Mouse (Mus musculus) Patski (cell line): ENCODE results near the gene Taldo1. TPM values are rescaled to one million over a fixed set of nuclear protein-coding genes. Genes with fewer than 3 reads are reported as not detected.
A peak's percentile ranks its signal among the peaks of the same experiment; 100 is the strongest.
"Not testable (repeated sequence)": the region's sequence is repeated elsewhere in the genome, so short reads cannot be mapped to it uniquely, and the experiment has no call there.

ENCODE experiments used
- ATAC-seq: fragments of 100-300 bp; one replicate; pipeline ENCODE4 v1.8.0; 2021
- CTCF ChIA-PET: fragments of 350-600 bp; sonication (Branson Sonifier 250); formaldehyde crosslinking; loops from one replicate; lab custom pipeline; 2022; ENCODE audit warnings: inconsistent platforms; lab: Charles Lee
- POLR2A ChIA-PET: fragments of 350-600 bp; sonication (Branson Sonifier 250); formaldehyde crosslinking; loops from one replicate; lab custom pipeline; 2022; ENCODE audit warnings: antibody characterized with exemption, inconsistent platforms; lab: Charles Lee
- DNase-seq: peaks from one replicate; pipeline ENCODE4 v3.0.0-alpha.2; 2011; ENCODE audit warnings: low read depth, low spot score
- H3K27me3 ChIP-seq: fragments of 371-371 bp; one replicate; pipeline ENCODE4 v1.5.1; 2021
- CTCF ChIP-seq: fragments of 100-300 bp; IDR thresholded peaks from one replicate; pipeline ENCODE4 v1.5.1; 2021
- in situ Hi-C: fragments of 300-500 bp; cut with MboI; formaldehyde crosslinking; loops from 3 replicates; pipeline ENCODE4 v1.11.1; 2018; ENCODE audit warnings: low pct_unique_long_range_greater_than_20kb, mixed read lengths
- polyA plus RNA-seq: library from polyadenylated mRNA; unstranded; gene quantifications from one replicate; pipeline ENCODE4 v1.2.3, GENCODE M21; 2021

The Taldo1 gene
- polyA plus RNA-seq, 1 experiment from 2014 or later: 512 TPM

GRCm38 (mm10) chr7:141395348-141395747 is 3.3 kb downstream of the Taldo1 start:
- ChIA-PET CTCF (interaction anchor here (0.7 to 4.6 kb wide), 16 partner anchors 8 to 88 kb away, joined by 3 to 19 read pairs (median 7); partner anchors contain the start of genes Deaf1, Eps8l2 and Tmem80), POLR2A (interaction anchor here (0.8 to 1.5 kb wide), 2 partner anchors 13 to 57 kb away, joined by 3 to 6 read pairs; partner anchors contain the start of gene Eps8l2)
- no peak for ATAC-seq
- no peak for DNase-seq
- in situ Hi-C loops: no loop called here
- no peaks in the 10 kb centered on the region for H3K27me3 ChIP-seq
- no peak for TF ChIP-seq CTCF

DNA sequence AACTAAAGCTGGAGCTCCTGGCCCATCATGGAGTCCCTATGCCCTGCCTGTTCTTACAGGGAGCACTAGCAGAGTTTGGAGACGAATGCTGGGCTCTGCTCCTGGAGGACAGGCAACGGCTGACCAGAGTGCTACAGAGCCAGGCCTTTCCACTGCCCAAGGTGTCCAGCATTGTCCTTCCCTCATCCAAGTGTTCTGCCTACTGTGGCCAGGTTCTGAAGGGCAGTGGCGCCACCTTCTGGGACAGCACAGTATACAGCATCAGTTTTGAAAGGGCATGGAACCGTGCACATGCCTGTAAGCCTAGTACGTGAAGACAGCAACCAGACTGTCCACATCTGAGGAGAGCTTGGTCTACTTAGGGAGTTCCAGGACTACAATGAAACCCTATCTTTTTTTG is 11.3 kb downstream of the Taldo1 start:
- CTCF ChIA-PET: interaction anchor here (1.0 to 1.9 kb wide), 4 partner anchors 9 to 122 kb away, joined by 3 to 7 read pairs (median 5); partner anchors contain the start of gene Taldo1
- no peaks in the 10 kb centered on the region for H3K27me3 ChIP-seq
- POLR2A ChIA-PET: no interaction called here
- TF ChIP-seq CTCF: peak; percentile 90
- in situ Hi-C loops: no loop called here
- DNase-seq (peak; percentile 22), ATAC-seq (peak; percentile 82)

- H3K27me3 ChIP-seq: no peaks in the 10 kb centered on the region
- ChIA-PET CTCF (interaction anchor here (1.0 to 1.1 kb wide), 2 partner anchors 11 to 120 kb away, joined by 3 read pairs; no protein-coding TSS in a partner anchor), POLR2A (interaction anchor here (0.6 kb wide), 1 partner anchor 12 kb away, joined by 4 read pairs; no protein-coding TSS in a partner anchor)
- in situ Hi-C loops: no loop called here
- TF ChIP-seq CTCF: no peak
- ATAC-seq (no peak), DNase-seq (no peak)
These were observed 13.5 kb downstream of the Taldo1 start for GRCm38 (mm10) chr7:141405466-141405865.

DNA sequence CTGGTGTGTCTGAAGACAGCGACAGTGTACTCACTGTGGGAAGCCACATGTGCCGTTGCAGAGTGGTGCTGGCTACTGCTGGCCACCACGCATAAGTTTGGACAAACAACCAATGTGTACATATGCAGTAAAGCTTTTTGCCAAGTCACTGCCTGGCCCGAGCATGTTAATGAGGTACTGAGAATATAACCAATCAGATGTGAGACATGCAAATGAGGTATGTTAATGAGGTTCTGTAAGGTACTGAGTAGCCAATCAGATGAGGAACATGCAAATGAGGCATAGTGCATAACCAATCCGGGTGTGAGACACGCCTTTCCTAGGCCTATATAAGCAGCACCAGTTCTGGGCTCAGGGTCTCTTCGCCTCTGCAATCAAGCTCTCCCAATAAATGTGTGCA is 15.7 kb downstream of the Taldo1 start:
- H3K27me3 ChIP-seq, in situ Hi-C loops, DNase-seq, ATAC-seq: not testable (repeated sequence)
- ChIA-PET CTCF (interaction anchor here (1.1 to 1.7 kb wide), 2 partner anchors 41 to 118 kb away, joined by 3 to 5 read pairs; no protein-coding TSS in a partner anchor), POLR2A (interaction anchor here (0.7 to 1.0 kb wide), 3 partner anchors 13 to 287 kb away, joined by 5 to 6 read pairs (median 5); no protein-coding TSS in a partner anchor)

DNA sequence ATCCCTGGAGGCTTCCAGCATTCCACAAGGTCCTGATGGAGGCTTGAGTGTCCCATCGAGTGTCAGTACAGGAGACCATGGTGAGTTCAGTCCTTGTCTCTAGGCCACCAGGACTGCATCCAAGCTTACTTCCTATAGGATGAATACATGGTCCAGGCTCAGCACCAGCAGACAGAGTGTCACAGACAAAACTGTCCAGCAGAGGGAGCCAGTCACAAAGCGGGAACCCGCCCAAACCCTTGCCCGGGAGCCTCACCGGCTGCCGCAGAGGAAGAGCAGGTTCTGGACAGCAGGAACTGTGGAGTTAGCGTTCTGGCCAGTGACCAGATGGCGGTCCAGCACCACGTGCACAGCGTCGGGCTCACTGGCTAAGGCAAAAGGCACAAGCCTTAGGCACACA is 16.8 kb downstream of the Taldo1 start:
- peak; percentile 41 for ATAC-seq
- ChIA-PET CTCF (interaction anchor here (0.8 to 2.2 kb wide), 8 partner anchors 14 to 117 kb away, joined by 3 to 10 read pairs (median 5); partner anchors contain the start of genes Slc25a22 and Taldo1), POLR2A (interaction anchor here (0.6 to 1.4 kb wide), 6 partner anchors 14 to 444 kb away, joined by 3 to 6 read pairs (median 4); partner anchors contain the start of gene Slc25a22)
- no peaks in the 10 kb centered on the region for H3K27me3 ChIP-seq
- no peak for TF ChIP-seq CTCF
- DNase-seq: peak; percentile 41
- in situ Hi-C loops: no loop called here

DNA sequence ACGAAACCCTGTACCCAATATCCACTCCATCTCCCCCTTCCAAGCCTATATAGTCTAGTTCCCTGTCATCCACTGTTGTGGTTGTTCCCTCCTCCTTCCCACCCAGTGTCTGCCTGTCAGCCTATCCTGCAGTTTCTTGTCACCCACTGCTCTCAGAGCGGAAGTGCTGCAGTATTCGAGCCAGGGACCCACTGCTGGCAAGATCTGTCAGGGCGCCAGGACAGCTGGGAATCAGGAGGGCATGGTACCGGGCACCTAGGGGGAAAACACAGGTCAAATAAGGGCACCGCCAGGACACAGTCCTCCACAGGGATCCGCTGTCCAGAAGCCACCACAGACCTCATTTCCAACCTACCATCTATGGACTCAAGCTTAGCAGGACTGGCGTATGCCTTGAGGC is 18.6 kb downstream of the Taldo1 start:
- in situ Hi-C loops: loop anchor here (5.0 kb wide), 2 partner anchors 42 to 117 kb away; no protein-coding TSS in a partner anchor
- DNase-seq (no peak), ATAC-seq (no peak)
- no peaks in the 10 kb centered on the region for H3K27me3 ChIP-seq
- TF ChIP-seq CTCF: no peak
- CTCF ChIA-PET: interaction anchor here (2.2 to 2.9 kb wide), 2 partner anchors 28 to 29 kb away, joined by 10 to 13 read pairs; partner anchors contain the start of gene Slc25a22
- POLR2A ChIA-PET: no interaction called here

DNA sequence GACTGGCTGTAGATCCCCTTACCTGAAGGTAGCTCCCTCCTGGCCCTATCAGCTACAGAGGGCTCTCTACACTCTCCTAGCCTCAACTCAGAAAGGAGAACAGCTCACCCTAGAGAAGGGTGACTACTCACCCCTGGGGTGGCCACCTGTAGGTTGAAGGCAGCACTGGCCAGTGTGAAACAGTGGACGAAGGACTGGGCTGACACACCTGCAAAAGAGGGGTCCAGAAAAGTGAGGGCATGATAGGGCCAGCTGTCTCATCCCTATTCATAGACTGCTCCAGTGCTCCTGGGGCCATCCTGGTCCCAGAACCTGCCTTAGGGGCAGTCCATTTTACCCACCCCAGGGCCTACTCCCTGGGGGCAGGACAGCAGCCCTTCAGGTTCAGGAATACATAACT is 19.7 kb downstream of the Taldo1 start:
- POLR2A ChIA-PET: no interaction called here
- no peaks in the 10 kb centered on the region for H3K27me3 ChIP-seq
- DNase-seq (no peak), ATAC-seq (no peak)
- in situ Hi-C loops: loop anchor here (5.0 kb wide), 2 partner anchors 41 to 116 kb away; no protein-coding TSS in a partner anchor
- TF ChIP-seq CTCF: no peak
- CTCF ChIA-PET: interaction anchor here (1.0 to 2.9 kb wide), 4 partner anchors 26 to 65 kb away, joined by 3 to 13 read pairs (median 8); partner anchors contain the start of gene Slc25a22

DNA sequence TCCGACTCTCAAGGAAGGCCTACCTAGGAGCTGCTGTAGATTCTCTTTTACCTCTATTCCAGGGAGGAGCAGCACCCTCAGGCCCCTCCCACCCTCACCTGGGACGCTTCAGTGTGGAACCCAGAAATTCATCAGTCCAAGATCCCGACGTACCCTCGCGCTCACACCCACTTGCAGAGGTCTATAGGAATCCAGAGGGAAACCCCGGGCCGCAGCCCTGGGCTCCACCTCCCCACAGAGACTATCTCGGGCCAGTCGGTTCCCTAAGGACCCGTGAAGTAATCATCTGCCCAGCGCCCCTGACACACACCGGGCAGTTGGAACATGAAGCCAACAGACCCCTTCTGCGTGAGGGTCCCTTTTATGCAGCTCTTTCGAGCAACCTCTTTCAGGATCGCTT is 21.3 kb downstream of the Taldo1 start:
- no peak for TF ChIP-seq CTCF
- ChIA-PET CTCF (interaction anchor here (1.3 to 2.9 kb wide), 4 partner anchors 21 to 29 kb away, joined by 3 to 13 read pairs (median 8); partner anchors contain the start of gene Slc25a22), POLR2A (interaction anchor here (0.8 to 1.9 kb wide), 3 partner anchors 23 to 55 kb away, joined by 3 to 4 read pairs (median 4); partner anchors contain the start of gene Slc25a22)
- DNase-seq (no peak), ATAC-seq (no peak)
- no peaks in the 10 kb centered on the region for H3K27me3 ChIP-seq
- in situ Hi-C loops: loop anchor here (5.0 kb wide), 2 partner anchors 39 to 114 kb away; no protein-coding TSS in a partner anchor

- ATAC-seq (peak; percentile 85), DNase-seq (peak; percentile 87)
- POLR2A ChIA-PET: interaction anchor here (0.7 to 1.9 kb wide), 5 partner anchors 22 to 62 kb away, joined by 3 to 4 read pairs (median 3); partner anchors contain the start of gene Slc25a22
- no peak for TF ChIP-seq CTCF
- H3K27me3 ChIP-seq: no peaks in the 10 kb centered on the region
- CTCF ChIA-PET: interaction anchor here (2.2 to 2.9 kb wide), 4 partner anchors 24 to 29 kb away, joined by 5 to 13 read pairs (median 8); partner anchors contain the start of gene Slc25a22
- in situ Hi-C loops: loop anchor here (5.0 kb wide), 2 partner anchors 38 to 113 kb away; no protein-coding TSS in a partner anchor
These were observed 22.0 kb downstream of the Taldo1 start, which contains the start of gene Gatd1 for GRCm38 (mm10) chr7:141413809-141414584. Gene Gatd1 (minus strand): TSS chr7:141414136.
